Mouse (Mus musculus) stomach, embryonic 15.5 days (tissue): Measurements from ENCODE around the gene P2ry14. TPM values are rescaled to one million over a fixed set of nuclear protein-coding genes. Genes with fewer than 3 reads are reported as not detected.
"Not testable (repeated sequence)": the region's sequence is repeated elsewhere in the genome, so short reads cannot be mapped to it uniquely, and the experiment has no call there.

Source experiments
- ATAC-seq: fragments of 200-750 bp; cut with Nextera tagmentation; 2 replicates; pipeline ENCODE4 v1.8.0; 2017; ENCODE audit warnings: low read depth, moderate number of reproducible peaks, moderate TSS enrichment; ENCODE audit not compliant: insufficient read depth, low FRiP score
- H3K27ac ChIP-seq: fragments of 300-500 bp; sonication (generic); 2 replicates; pipeline ENCODE4 v1.5.1; 2015; ENCODE audit warnings: mild to moderate bottlenecking, inconsistent platforms
- H3K27me3 ChIP-seq: fragments of 300-500 bp; sonication (generic); replicated peaks from 2 replicates; pipeline ENCODE4 v1.6.1; 2015; ENCODE audit warnings: inconsistent platforms
- H3K36me3 ChIP-seq: fragments of 300-500 bp; sonication (generic); 2 replicates; pipeline ENCODE4 v1.6.1; 2015; ENCODE audit warnings: inconsistent platforms
- H3K4me1 ChIP-seq: fragments of 300-500 bp; sonication (generic); 2 replicates; pipeline ENCODE4 v1.6.1; 2015; ENCODE audit warnings: inconsistent platforms
- H3K4me2 ChIP-seq: fragments of 300-500 bp; sonication (generic); 2 replicates; pipeline ENCODE4 v1.6.1; 2015; ENCODE audit warnings: mild to moderate bottlenecking, inconsistent platforms
- H3K4me3 ChIP-seq: fragments of 300-500 bp; sonication (generic); replicated peaks from 2 replicates; pipeline ENCODE4 v1.5.1; 2015; ENCODE audit warnings: inconsistent platforms
- H3K9ac ChIP-seq: fragments of 300-500 bp; sonication (generic); 2 replicates; pipeline ENCODE4 v1.6.1; 2015; ENCODE audit warnings: inconsistent platforms
- H3K9me3 ChIP-seq: fragments of 300-500 bp; sonication (generic); 2 replicates; pipeline ENCODE4 v1.6.1; 2016; ENCODE audit warnings: inconsistent platforms
- WGBS: fragments of 180-500 bp; shearing (Covaris S2); methylation state at CpG from one replicate; pipeline ENCODE4 v1.1.7; 2015; 5-methylcytosine and 5-hydroxymethylcytosine counted together
- polyA plus RNA-seq: library from polyadenylated mRNA; unstranded; fragments of >200 nt; fragmentation: Nextera tagmentation; extraction: Ambion mirVana; gene quantifications from 2 replicates; pipeline ENCODE4 v1.2.1, GENCODE M21; 2015

Gene P2ry14
- polyA plus RNA-seq, 1 experiment from 2014 or later: 5.1 TPM

DNA sequence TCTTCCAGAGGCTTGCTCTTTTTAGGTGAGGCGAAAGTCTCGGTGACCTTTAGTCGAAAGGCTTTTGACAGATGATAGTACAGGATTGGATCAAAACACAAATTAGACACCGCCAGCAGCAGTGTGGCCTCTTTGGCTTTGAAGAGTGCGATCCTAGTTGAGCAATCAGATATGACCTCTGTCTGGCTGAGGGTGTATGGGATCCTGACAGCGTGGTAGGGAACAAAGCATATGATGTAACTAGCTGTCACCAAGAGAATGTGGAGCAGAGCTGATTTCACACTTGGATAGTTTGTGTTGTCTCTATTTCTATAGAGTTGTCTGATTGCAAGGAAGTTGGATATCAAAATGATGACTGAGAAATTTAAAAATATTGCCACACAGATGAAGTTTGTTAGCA, 56.0 kb downstream of the P2ry14 start:
- no peaks in the 10 kb centered on the region for H3K27me3 ChIP-seq

DNA sequence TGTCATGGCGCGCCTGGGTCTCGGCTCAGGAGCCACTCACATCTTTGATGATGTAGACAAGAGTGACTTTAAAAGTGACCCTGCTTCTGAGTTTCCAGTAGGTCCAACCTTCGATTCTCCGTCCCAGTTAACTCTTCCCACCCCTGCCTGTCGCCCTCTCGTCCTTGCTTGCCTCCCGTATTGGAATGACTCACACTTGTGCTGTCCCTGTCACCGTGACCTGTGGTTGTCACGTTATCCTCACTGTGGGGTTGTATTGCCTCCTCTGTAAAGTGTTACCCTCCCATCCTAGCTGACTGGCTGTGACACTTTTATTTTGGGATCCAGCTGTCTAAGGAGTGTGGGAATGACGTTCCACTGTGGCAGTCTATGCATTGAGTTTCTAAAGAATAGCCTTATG, 60.7 kb downstream of the P2ry14 start:
- WGBS: 69% methylated on average over 11 of the region's 11 CpGs
- no peaks in the 10 kb centered on the region for H3K4me1 ChIP-seq
- no peaks in the 10 kb centered on the region for H3K27me3 ChIP-seq

More for the DNA sequence above, 56.0 kb downstream of the P2ry14 start:
- no peaks in the 10 kb centered on the region for H3K4me1 ChIP-seq
- H3K9ac ChIP-seq: no peak overlapping the region
- no peak overlapping the region for H3K4me3 ChIP-seq
- ATAC-seq: no peak
- H3K4me2 ChIP-seq: no peak overlapping the region
- H3K9me3 ChIP-seq: no peaks in the 10 kb centered on the region
- H3K27ac ChIP-seq: no peak overlapping the region
- WGBS: 84% methylated on average over 6 of the region's 6 CpGs
- no peaks in the 10 kb centered on the region for H3K36me3 ChIP-seq

DNA sequence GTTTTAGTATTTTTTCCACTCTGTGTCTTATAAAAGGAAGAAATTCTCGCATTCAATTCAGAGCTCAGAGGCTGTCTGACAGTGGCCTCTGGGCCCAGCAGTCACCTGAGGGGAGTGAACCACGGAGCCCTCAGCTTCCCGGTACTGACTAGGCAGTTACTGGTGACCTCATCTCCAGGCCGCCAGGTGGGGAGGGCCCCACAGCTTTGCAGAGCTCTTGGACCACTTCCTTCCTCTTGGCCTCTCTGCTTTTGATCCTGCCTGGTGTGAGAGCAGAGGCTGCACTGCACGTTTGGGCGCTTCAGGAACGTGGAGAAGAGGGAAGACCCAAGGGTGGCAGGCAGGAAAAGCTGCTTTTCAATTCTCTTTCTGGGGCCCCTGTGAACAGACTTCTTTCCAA, 72.5 kb downstream of the P2ry14 start:
- Histone ChIP-seq H3K27me3 (no peaks in the 10 kb centered on the region), H3K27ac (no peak overlapping the region), H3K9me3 (no peaks in the 10 kb centered on the region), H3K4me3 (no peak overlapping the region), H3K9ac (no peak overlapping the region), H3K4me1 (no peaks in the 10 kb centered on the region), H3K36me3 (no peaks in the 10 kb centered on the region), H3K4me2 (no peak overlapping the region)
- ATAC-seq: peak; percentile 58; the same call in 1 of the 2 replicates
- 21% methylated on average over 7 of the region's 7 CpGs for WGBS

More for the DNA sequence above, 60.7 kb downstream of the P2ry14 start:
- H3K9me3 ChIP-seq: no peaks in the 10 kb centered on the region
- no peaks in the 10 kb centered on the region for H3K36me3 ChIP-seq
- no peak overlapping the region for H3K4me3 ChIP-seq
- no peak for ATAC-seq
- H3K9ac ChIP-seq: no peak overlapping the region
- H3K27ac ChIP-seq: no peak overlapping the region
- H3K4me2 ChIP-seq: no peak overlapping the region

DNA sequence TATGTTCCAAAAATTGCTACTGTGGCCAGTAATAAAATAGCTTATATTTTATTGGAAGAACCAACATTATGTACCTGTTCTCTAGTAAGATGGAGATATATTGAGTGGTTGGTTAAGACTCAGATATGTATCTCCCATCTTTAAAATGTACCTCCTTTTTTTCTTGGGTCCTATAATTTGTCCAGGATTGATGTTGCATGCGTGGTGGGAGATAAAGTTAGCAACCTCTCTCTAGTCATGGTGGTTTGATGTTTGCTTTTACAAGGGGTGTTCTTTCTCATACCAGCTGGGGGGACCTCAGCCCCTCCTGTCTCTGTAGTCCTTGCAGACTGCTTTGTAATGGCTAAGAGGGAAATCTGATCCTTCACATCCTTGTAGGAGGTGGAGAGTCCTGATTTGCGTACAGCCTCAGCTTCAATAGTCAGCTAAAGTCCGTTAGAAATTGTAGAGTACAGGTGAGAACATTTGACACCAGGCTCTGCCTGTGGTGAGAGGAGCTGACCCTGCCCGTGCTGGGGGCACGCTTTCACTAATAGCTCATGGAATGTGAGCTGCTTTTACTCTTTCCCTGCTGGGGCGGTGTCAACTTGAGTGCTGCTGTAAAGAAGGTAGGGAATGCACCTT, 73.0 kb downstream of the P2ry14 start:
- Histone ChIP-seq H3K27me3 (no peaks in the 10 kb centered on the region), H3K36me3 (no peaks in the 10 kb centered on the region), H3K4me3 (no peak overlapping the region), H3K9me3 (no peaks in the 10 kb centered on the region), H3K27ac (no peak overlapping the region), H3K9ac (no peak overlapping the region), H3K4me2 (no peak overlapping the region), H3K4me1 (no peaks in the 10 kb centered on the region)
- peak; percentile 27; the same call in 1 of the 2 replicates for ATAC-seq
- WGBS: 29% methylated on average over 6 of the region's 6 CpGs

DNA sequence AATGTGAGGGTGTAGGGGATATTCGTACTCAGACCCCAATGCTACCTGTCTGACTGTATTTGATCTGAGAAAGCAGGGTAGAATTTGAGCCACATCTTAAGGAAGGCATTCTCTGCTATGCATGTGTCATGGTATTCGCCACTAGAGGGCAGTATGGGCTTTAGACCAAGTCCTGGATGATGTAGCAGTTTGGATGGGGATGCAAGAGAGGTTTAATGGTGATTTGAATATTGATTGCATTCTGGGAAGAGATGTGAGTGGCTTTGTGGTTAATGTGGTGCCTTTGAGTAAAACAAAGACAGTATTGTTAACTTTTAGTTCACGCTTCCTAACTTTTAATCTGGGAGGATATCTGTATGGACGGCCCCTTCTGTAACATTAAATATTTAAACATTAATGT, 74.1 kb downstream of the P2ry14 start:
- ATAC-seq: no peak
- Histone ChIP-seq H3K9me3 (no peaks in the 10 kb centered on the region), H3K9ac (no peak overlapping the region), H3K4me2 (no peak overlapping the region), H3K27ac (no peak overlapping the region), H3K4me1 (no peaks in the 10 kb centered on the region), H3K4me3 (no peak overlapping the region), H3K27me3 (no peaks in the 10 kb centered on the region), H3K36me3 (no peaks in the 10 kb centered on the region)
- WGBS: 32% methylated on average over 4 of the region's 4 CpGs

DNA sequence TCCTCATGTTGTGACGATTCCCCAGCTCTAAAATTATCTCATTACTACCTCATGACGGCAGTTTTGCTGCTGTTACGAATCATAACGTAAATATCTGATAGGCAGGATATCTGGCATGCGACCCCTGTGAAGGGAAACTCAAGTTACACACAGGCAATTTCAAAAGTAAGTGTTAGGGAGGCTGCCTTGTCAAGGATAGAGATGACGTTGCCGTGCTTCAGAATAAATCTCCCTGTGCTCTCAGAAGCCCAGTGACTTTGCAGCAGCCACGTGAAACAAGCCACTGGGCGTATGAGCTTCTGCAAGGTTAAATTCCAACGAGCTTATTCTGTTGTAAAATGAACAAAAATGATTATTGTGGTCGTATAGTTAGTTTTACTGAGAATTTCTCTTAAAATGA, 74.8 kb downstream of the P2ry14 start:
- no peak overlapping the region for H3K9ac ChIP-seq
- H3K4me2 ChIP-seq: no peak overlapping the region
- H3K36me3 ChIP-seq: no peaks in the 10 kb centered on the region
- H3K27me3 ChIP-seq: no peaks in the 10 kb centered on the region
- H3K4me1 ChIP-seq: no peaks in the 10 kb centered on the region
- no peak overlapping the region for H3K27ac ChIP-seq
- 56% methylated on average over 11 of the region's 11 CpGs for WGBS
- H3K9me3 ChIP-seq: no peaks in the 10 kb centered on the region
- no peak for ATAC-seq
- H3K4me3 ChIP-seq: no peak overlapping the region

DNA sequence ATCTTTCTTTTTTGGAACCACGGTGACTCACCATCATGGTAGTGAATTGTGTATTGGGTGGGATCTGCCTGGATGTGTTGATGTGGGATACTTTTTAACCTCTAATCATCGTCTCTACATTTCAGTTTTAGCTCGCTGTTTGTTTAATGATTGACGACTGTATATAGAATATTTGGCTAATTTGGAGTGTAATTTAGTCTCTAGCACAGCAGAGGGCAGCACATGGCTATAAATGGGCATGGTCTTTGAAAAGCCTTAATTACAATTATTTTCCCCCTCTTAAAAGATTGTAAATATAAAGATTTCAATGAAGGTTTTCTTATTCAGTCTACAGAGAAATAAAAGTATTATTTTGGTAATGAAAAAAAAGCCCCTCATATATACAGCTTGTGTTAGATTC, 76.1 kb downstream of the P2ry14 start:
- no peak for ATAC-seq
- 42% methylated on average over 4 of the region's 4 CpGs for WGBS
- H3K36me3 ChIP-seq: no peaks in the 10 kb centered on the region

DNA sequence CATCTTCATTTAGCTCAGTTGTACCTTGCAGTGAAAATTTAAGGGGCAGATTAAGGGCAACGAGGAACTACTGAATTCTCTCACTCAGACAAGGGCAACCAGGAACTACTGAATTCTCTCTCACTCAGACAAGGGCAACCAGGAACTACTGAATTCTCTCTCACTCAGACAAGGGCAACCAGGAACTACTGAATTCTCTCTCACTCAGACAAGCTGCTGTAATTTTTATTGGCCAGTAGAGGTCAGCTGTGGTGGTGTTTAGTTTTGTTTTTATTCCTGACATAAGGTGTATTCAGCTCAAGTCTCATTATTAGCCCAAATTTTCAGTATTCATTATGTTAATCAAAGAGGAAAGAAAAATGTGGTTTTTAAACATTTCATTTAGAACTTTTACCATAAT, 84.3 kb downstream of the P2ry14 start:
- not testable (repeated sequence) for H3K4me1 ChIP-seq, H3K36me3 ChIP-seq, H3K9ac ChIP-seq, H3K4me2 ChIP-seq, H3K27me3 ChIP-seq, H3K27ac ChIP-seq, ATAC-seq, H3K9me3 ChIP-seq, H3K4me3 ChIP-seq
- 74% methylated on average over 1 of the region's 1 CpGs for WGBS

More for the DNA sequence above, 76.1 kb downstream of the P2ry14 start:
- Histone ChIP-seq H3K27me3 (no peaks in the 10 kb centered on the region), H3K4me3 (no peak overlapping the region), H3K4me1 (no peaks in the 10 kb centered on the region), H3K9ac (no peak overlapping the region), H3K27ac (no peak overlapping the region), H3K4me2 (no peak overlapping the region), H3K9me3 (no peaks in the 10 kb centered on the region)

DNA sequence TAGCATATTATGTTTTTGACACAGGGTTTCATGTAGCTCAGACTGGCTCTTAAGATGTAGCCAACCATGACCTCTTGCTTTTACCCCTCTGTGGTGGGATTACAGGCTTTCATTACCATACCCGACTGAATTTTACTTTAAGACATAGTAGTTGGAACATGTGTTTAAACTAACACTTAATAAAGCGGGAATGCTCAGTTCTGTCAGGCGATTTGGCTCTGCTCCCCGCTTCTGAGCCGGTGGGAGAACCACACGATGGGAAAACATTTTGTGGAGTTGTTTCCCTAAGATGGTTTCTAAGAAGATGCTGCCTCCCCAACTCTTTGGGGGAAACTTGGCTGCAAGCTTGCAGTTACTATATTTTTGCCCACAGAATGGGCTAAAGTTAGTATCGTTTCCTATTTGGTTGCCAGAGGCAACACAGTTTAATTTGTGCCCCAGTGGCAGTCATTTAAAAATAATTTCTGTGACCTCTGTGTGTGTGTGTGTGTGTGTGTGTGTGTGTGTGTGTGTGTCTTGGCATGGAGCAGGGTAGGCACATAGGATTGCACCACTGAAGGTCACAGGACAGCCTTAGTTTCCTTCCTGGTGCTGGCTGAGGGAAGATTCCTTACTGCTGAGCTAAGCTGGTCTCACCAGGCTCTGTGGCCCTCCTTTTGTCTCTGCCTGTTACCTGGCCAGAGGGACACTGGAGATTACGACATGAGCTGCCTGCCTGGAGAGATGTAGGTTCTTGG, 86.7 kb downstream of the P2ry14 start:
- ATAC-seq: no peak; the same call in 1 of the 2 replicates
- Histone ChIP-seq H3K36me3 (no peaks in the 10 kb centered on the region), H3K4me3 (no peak overlapping the region), H3K4me1 (no peaks in the 10 kb centered on the region), H3K27me3 (no peaks in the 10 kb centered on the region), H3K9me3 (no peaks in the 10 kb centered on the region), H3K27ac (no peak overlapping the region), H3K4me2 (no peak overlapping the region), H3K9ac (no peak overlapping the region)
- WGBS: 67% methylated on average over 8 of the region's 8 CpGs

DNA sequence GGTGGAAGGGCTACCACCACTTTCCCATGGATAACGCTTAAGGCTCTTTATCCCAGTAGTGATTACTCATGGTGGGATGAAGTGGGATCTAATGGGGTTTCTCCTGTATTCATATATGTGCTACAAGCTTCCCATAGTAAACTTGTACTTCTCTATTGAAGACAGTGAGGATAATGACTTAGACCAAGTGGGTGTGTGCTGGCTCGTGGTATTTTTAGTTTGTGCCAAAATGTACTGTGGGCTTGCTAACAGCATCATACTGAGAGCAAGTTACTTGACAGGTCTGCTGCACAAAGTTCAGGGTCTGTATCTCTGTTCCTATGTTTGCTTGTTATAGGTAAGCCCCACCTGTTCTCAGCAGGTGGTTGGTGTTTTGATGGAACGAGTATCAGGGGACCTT, 87.5 kb downstream of the P2ry14 start:
- Histone ChIP-seq H3K4me3 (no peak overlapping the region), H3K27ac (no peak overlapping the region), H3K4me1 (no peaks in the 10 kb centered on the region), H3K36me3 (no peaks in the 10 kb centered on the region), H3K9me3 (no peaks in the 10 kb centered on the region), H3K4me2 (no peak overlapping the region), H3K9ac (no peak overlapping the region), H3K27me3 (no peaks in the 10 kb centered on the region)
- 77% methylated on average over 3 of the region's 3 CpGs for WGBS
- ATAC-seq: no peak
